Mouse (Mus musculus): ENCODE measurements around the gene Tmem107.

- TF ChIP-seq CTCF (IDR thresholded peaks at IDR 0.05; ENCODE audit: extremely low read depth, insufficient read depth, insufficient read length, insufficient replicate concordance) (no peak), POLR2A (IDR thresholded peaks at IDR 0.05; ENCODE audit: low read depth, low read length) (no peak)
Measured at GRCm38 (mm10) chr11:69109032-69109900, 38.7 kb downstream of the Tmem107 start.

All from spleen, adult 2 months (tissue).